Mouse (Mus musculus): ENCODE results near the gene Ccdc106.

DNA sequence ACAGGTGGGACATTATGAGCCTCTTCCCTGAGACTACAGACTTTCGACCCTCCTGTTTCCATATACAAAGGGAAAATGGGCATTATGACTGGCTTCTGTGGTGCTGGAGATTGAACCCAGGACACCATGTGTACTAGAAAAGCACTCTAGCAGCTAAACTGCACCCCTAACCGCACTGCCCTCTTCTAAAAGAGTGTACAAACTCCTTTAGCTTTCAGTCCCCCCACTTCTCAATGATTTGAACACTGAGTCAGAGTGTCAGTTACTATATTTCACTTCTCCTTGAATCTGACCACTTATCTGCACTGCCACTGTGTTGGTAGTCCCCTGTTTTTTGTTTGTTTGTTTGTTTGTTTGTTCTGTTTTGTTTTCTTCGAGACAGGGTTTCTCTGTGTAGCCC is 13.5 kb downstream of the Ccdc106 start, which contains the start of gene 4632433K11Rik:
- no peak for TF ChIP-seq CTCF (IDR thresholded peaks at IDR 0.05; ENCODE audit: low read depth)
- no peak for TF ChIP-seq EP300 (optimal IDR thresholded peaks at IDR 0.05)
